Mouse (Mus musculus): ENCODE measurements around the gene Ccr4. TPM values are rescaled to one million over a fixed set of nuclear protein-coding genes. Genes with fewer than 3 reads are reported as not detected.

Ccr4 gene
- total RNA-seq, 1 experiment from 2014 or later: not detected

DNA sequence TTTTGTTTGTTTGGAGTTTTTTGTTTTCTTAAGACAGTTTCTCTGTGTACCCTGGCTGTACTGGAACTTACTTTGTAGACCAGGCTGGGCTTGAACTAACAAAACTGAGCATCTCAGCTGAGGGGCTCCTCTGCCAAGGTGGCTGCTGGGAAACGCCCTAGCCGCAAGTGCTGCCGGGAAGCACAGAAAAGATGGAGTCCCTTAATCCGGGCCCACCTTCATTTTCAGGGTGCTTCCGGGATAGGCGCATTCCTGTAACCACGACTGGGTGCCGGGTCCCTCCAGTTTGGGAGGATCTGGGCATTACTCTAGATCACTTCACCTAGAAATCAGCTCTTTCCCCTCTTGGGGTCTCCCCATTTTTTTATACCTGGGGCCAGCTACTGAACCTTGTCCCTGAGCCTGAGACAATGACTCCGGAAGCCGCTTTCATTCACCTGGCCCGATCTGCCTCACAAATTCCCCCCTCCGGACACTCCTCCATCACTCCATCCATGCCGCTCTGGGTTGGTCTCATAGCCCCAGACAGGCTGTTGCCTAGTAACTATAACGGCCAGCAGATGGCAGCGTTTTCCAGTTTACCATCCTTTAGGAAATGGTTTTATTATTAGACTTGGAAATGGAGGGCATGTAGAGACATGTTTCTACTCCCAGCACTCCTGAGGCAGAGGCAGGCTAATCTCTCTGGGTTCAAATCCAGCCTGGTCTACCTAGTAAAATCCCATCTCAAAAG is 4.8 kb downstream of the Ccr4 start:
- ATAC-seq (replicated peaks in 1 of 2; ENCODE audit: insufficient read depth in 1 of 2, low FRiP score in 2 of 2, low TSS enrichment in 1 of 2, low read depth in 1 of 2, poor library complexity in 2 of 2, severe bottlenecking in 2 of 2): peak; percentile 47 to 63; a peak in 1 of 4 replicates

- peak; percentile 69 to 73 for ATAC-seq (replicated peaks in 1 of 2; ENCODE audit: insufficient read depth in 1 of 2, low FRiP score in 2 of 2, low TSS enrichment in 1 of 2, low read depth in 1 of 2, poor library complexity in 2 of 2, severe bottlenecking in 2 of 2)
Observed at GRCm38 (mm10) chr9:114498218-114498617, 6.5 kb downstream of the Ccr4 start.

- ATAC-seq (replicated peaks in 1 of 2; ENCODE audit: insufficient read depth in 1 of 2, low FRiP score in 2 of 2, low TSS enrichment in 1 of 2, low read depth in 1 of 2, poor library complexity in 2 of 2, severe bottlenecking in 2 of 2): no peak
Observed at GRCm38 (mm10) chr9:114496469-114496868, 8.2 kb downstream of the Ccr4 start.

GRCm38 (mm10) chr9:114487481-114488258 is 17.0 kb downstream of the Ccr4 start:
- no peak for ATAC-seq (replicated peaks in 1 of 2; ENCODE audit: insufficient read depth in 1 of 2, low FRiP score in 2 of 2, low TSS enrichment in 1 of 2, low read depth in 1 of 2, poor library complexity in 2 of 2, severe bottlenecking in 2 of 2)

GRCm38 (mm10) chr9:114486808-114487207 is 17.9 kb downstream of the Ccr4 start:
- no peak for ATAC-seq (replicated peaks in 1 of 2; ENCODE audit: insufficient read depth in 1 of 2, low FRiP score in 2 of 2, low TSS enrichment in 1 of 2, low read depth in 1 of 2, poor library complexity in 2 of 2, severe bottlenecking in 2 of 2)

DNA sequence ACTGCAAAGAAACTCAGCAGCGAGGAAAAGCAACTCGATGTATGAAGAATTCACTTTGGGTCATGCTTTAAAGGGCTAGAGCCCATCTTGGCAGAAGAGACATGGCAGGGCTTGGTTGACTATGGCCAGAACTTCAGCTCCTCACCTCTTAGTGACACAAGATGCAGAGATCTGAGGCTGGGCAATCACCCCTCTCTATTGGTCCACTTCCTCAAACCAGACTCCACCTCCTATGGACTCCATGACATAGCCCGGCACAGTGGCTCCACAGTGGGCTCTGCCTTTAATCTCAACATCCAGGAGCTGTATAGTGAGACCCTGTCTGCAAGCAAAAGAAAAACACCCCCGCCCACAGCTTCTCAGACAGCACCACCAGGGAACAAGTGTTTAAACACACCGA is 19.9 kb downstream of the Ccr4 start:
- ATAC-seq (replicated peaks in 1 of 2; ENCODE audit: insufficient read depth in 1 of 2, low FRiP score in 2 of 2, low TSS enrichment in 1 of 2, low read depth in 1 of 2, poor library complexity in 2 of 2, severe bottlenecking in 2 of 2): no peak

GRCm38 (mm10) chr9:114480940-114481339 is 23.8 kb downstream of the Ccr4 start:
- ATAC-seq (replicated peaks in 1 of 2; ENCODE audit: insufficient read depth in 1 of 2, low FRiP score in 2 of 2, low TSS enrichment in 1 of 2, low read depth in 1 of 2, poor library complexity in 2 of 2, severe bottlenecking in 2 of 2): no peak

- ATAC-seq (replicated peaks in 1 of 2; ENCODE audit: insufficient read depth in 1 of 2, low FRiP score in 2 of 2, low TSS enrichment in 1 of 2, low read depth in 1 of 2, poor library complexity in 2 of 2, severe bottlenecking in 2 of 2): no peak
Observed at GRCm38 (mm10) chr9:114477019-114477418, 27.7 kb downstream of the Ccr4 start.

- ATAC-seq (replicated peaks in 1 of 2; ENCODE audit: insufficient read depth in 1 of 2, low FRiP score in 2 of 2, low TSS enrichment in 1 of 2, low read depth in 1 of 2, poor library complexity in 2 of 2, severe bottlenecking in 2 of 2): no peak
Observed at GRCm38 (mm10) chr9:114471892-114472291, 32.8 kb downstream of the Ccr4 start.

- ATAC-seq (replicated peaks in 1 of 2; ENCODE audit: insufficient read depth in 1 of 2, low FRiP score in 2 of 2, low TSS enrichment in 1 of 2, low read depth in 1 of 2, poor library complexity in 2 of 2, severe bottlenecking in 2 of 2): no peak
Observed at GRCm38 (mm10) chr9:114468701-114469100, 36.0 kb downstream of the Ccr4 start.

DNA sequence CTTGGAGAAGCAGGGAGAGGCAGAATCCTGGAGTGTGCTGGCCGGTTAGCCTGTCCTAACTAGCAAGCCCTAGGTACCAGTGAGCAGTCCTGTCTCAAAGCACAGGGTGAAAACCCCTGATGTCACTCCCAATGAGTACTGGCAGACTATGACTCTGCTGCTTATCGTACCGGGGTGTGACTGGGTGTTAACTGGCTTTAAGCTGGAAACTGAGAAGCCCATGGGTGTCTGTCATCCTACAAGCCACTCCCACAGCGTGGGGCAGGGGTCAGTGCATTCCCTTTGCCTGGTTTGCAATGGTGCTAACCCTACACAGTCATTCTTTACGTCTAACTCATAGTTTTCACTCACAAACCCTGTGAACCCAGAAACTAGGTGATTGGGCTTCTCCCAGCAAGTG is 36.5 kb downstream of the Ccr4 start:
- ATAC-seq (replicated peaks in 1 of 2; ENCODE audit: insufficient read depth in 1 of 2, low FRiP score in 2 of 2, low TSS enrichment in 1 of 2, low read depth in 1 of 2, poor library complexity in 2 of 2, severe bottlenecking in 2 of 2): no peak

DNA sequence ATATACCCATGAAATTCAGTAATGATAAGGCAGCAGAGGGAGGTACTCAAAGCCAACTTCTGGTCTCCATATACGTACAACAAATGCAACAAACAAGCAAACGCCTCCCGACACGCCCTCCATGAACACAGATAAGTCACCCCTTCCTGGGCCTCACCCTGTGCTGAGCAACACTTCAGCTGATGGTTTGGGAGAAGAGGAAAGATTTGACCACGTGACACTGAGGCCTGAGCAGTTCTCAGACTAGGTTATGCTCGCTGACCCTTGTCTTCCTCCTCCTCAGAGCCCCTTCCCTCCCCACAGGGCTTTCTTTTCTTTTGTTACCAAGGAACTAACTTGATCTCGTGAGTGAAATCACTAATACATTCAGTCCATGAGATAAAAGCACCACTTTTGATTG is 37.8 kb downstream of the Ccr4 start:
- ATAC-seq (replicated peaks in 1 of 2; ENCODE audit: insufficient read depth in 1 of 2, low FRiP score in 2 of 2, low TSS enrichment in 1 of 2, low read depth in 1 of 2, poor library complexity in 2 of 2, severe bottlenecking in 2 of 2): no peak

GRCm38 (mm10) chr9:114465442-114465841 is 39.3 kb downstream of the Ccr4 start:
- no peak for ATAC-seq (replicated peaks in 1 of 2; ENCODE audit: insufficient read depth in 1 of 2, low FRiP score in 2 of 2, low TSS enrichment in 1 of 2, low read depth in 1 of 2, poor library complexity in 2 of 2, severe bottlenecking in 2 of 2)

DNA sequence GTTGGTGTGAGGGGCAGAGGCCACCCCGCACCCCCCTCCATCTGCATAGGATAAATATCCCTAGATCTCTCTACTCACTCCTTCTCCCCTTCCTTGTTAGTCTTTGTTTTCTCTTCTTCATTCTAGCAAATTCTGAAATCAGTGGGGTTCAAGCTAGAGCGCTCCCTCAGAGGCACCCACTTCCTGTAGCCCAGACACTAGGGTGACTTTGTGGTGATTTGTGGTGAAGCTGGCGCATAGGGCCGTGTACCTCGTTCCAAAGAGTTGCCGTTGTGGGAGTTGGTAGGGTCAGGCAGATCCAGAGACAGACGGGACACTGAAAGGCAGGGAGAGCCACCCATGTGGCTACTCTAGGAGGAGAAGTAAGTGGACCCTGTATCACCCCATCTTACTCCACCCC is 42.1 kb downstream of the Ccr4 start:
- no peak for ATAC-seq (replicated peaks in 1 of 2; ENCODE audit: insufficient read depth in 1 of 2, low FRiP score in 2 of 2, low TSS enrichment in 1 of 2, low read depth in 1 of 2, poor library complexity in 2 of 2, severe bottlenecking in 2 of 2)

GRCm38 (mm10) chr9:114458436-114458835 is 46.3 kb downstream of the Ccr4 start:
- no peak for ATAC-seq (replicated peaks in 1 of 2; ENCODE audit: insufficient read depth in 1 of 2, low FRiP score in 2 of 2, low TSS enrichment in 1 of 2, low read depth in 1 of 2, poor library complexity in 2 of 2, severe bottlenecking in 2 of 2)

DNA sequence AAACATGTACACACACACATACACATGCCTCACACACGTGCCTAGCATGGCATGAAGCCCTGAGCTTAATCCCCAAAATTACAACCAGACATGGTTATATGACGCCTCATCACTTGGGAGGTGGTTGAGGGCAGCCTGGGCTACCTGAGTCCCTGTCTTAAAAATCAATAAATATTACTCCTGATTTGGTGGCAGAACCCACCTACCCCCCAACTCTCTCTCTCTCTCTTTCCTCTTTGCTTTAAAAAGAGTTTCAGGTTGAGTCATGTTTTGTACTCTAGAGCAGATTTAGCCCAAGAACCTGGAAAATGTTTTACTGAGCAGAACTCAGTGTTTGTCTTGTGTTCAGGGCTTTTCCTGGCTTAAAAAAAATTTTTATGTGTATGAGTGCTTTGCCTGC is 49.3 kb downstream of the Ccr4 start:
- ATAC-seq (replicated peaks in 1 of 2; ENCODE audit: insufficient read depth in 1 of 2, low FRiP score in 2 of 2, low TSS enrichment in 1 of 2, low read depth in 1 of 2, poor library complexity in 2 of 2, severe bottlenecking in 2 of 2): no peak

DNA sequence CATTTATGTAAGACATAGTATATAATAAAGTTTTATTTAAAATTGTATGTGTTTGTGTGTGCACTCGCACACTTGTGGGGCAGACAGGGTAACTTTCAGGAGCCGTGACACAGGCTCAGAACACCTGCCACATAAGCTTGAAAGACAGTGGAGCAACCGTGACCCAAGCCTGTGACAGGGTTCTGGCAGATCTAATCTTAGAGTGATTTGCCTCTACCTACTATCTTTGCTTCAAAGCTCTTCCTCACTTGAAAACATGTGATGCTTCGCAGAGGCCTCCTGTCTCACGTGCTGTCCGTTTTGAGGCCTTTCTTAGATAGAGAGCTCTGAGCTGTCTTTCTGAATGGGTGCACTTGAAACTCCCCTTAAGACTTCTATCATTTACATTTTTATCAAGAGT is 52.3 kb downstream of the Ccr4 start:
- ATAC-seq (replicated peaks in 1 of 2; ENCODE audit: insufficient read depth in 1 of 2, low FRiP score in 2 of 2, low TSS enrichment in 1 of 2, low read depth in 1 of 2, poor library complexity in 2 of 2, severe bottlenecking in 2 of 2): no peak

DNA sequence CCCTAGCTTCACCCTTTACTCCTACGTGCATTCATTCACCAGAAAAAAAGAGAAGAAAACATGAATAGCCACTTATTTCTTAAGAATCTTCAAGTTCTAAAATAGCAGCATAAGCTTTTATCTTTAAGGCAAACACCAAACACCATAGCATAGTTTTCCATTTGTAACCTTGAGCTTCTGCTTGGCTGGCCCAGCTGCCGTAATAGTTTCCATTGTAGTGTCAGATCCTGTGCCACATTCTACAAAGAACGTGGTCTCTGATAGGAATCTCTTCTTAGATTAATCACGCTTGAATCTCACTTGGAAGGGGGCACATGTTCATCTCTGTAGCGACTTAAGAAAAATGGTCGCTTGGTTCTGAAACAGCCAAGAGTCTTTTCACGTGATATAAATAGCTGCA is 53.1 kb downstream of the Ccr4 start:
- no peak for ATAC-seq (replicated peaks in 1 of 2; ENCODE audit: insufficient read depth in 1 of 2, low FRiP score in 2 of 2, low TSS enrichment in 1 of 2, low read depth in 1 of 2, poor library complexity in 2 of 2, severe bottlenecking in 2 of 2)

Data from hematopoietic stem cell, adult 5-6 weeks (primary cell).